In the genomic region with DNA sequence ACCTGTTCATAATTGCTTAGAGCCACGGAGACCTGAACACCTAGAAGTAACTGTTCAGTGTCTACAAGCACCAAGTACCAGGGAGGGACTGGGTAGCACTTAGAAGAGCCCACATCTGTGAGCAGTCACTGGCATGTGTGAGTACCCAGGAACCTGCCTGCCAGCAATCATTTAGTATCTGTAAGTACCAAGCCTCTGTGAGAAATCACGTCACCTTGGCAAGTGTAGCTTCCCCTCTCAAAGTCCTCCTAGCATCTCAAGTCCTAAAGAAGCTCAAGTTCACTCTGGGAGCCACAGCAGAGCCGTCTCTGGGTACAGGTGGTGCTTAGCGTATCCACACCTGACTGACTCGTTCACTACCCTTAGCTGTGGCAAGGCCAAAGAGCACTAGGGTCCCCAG, we compare ENCODE assay signal across 19 mouse cellular contexts. TPM values are rescaled to one million over a fixed set of nuclear protein-coding genes. Genes with fewer than 3 reads are reported as not detected.
DNase-seq lines count a peak whose midpoint lies in the region; ATAC-seq and TF ChIP-seq lines count a peak whose summit lies in the region.
"Had no signal": no experiment of that assay in that cellular context is flagged by ENCODE, and none has a peak within 500 bp of the region (broad histone marks: within the 10 kb centered on the region; RNA-seq: fewer than 3 reads in every experiment).

No protein-coding gene starts in this region.

- peaks cover 7% of the 10 kb centered on the region for H3K36me3 ChIP-seq in heart, embryonic 10.5 days
- no peaks in the 10 kb centered on the region for H3K36me3 ChIP-seq in intestine, embryonic 15.5 days
- no peaks in the 10 kb centered on the region for H3K36me3 ChIP-seq in intestine, postnatal 0 days (ENCODE audit: control insufficient read depth, insufficient read depth)
- H3K36me3 ChIP-seq: heart, embryonic 15.5 days had no signal

- no peaks in the 10 kb centered on the region for H3K27me3 ChIP-seq in heart, embryonic 10.5 days (ENCODE audit: insufficient read depth, poor library complexity, severe bottlenecking)
- H3K27me3 ChIP-seq in intestine, embryonic 15.5 days (replicated peaks) = no peaks in the 10 kb centered on the region
- H3K27me3 ChIP-seq in intestine, postnatal 0 days (replicated peaks; ENCODE audit: control insufficient read depth, insufficient read depth, low read length) = no peaks in the 10 kb centered on the region
- H3K27me3 ChIP-seq: CH12.LX; heart, embryonic 15.5 days; Patski had no signal

- no peaks in the 10 kb centered on the region for H3K9me3 ChIP-seq in heart, embryonic 10.5 days
- no peaks in the 10 kb centered on the region for H3K9me3 ChIP-seq in intestine, embryonic 15.5 days
- no peaks in the 10 kb centered on the region for H3K9me3 ChIP-seq in intestine, postnatal 0 days (ENCODE audit: control insufficient read depth)
- H3K9me3 ChIP-seq: embryonic facial prominence, embryonic 10.5 days; heart, embryonic 15.5 days; hindbrain, embryonic 10.5 days had no signal

- peak overlapping the region; percentile 42 for H3K27ac ChIP-seq in heart, embryonic 10.5 days
- H3K27ac ChIP-seq in intestine, embryonic 15.5 days = 0 out of 2 replicates have a peak overlapping the region, but pooled peaks have one; percentile 22
- H3K27ac ChIP-seq in intestine, postnatal 0 days (ENCODE audit: low read depth, low read length) = peak overlapping the region; percentile 66
- H3K27ac ChIP-seq: embryonic facial prominence, embryonic 10.5 days; heart, adult 2 months; heart, embryonic 15.5 days; hindbrain, embryonic 10.5 days had no signal

- ATAC-seq in intestine, embryonic 15.5 days = no peak
- no peak for ATAC-seq in intestine, postnatal 0 days
- ATAC-seq: activated CD4-positive, CD25-positive, alpha-beta regulatory T cell, adult 4 months; Patski had no signal

- no peak for TF ChIP-seq CTCF in intestine, postnatal 0 days (IDR thresholded peaks at IDR 0.05; ENCODE audit: low read depth)

- WGBS in heart, embryonic 10.5 days = 86% methylated on average over 5 of the region's 5 CpGs
- 79% methylated on average over 5 of the region's 5 CpGs for WGBS in intestine, embryonic 15.5 days
- 66% methylated on average over 5 of the region's 5 CpGs for WGBS in intestine, postnatal 0 days

- no peak overlapping the region for H3K9ac ChIP-seq in intestine, embryonic 15.5 days
- no peak overlapping the region for H3K9ac ChIP-seq in intestine, postnatal 0 days (ENCODE audit: low read depth, low read length)
- H3K9ac ChIP-seq: heart, embryonic 15.5 days; hindbrain, embryonic 14.5 days had no signal

- no peak overlapping the region for H3K4me3 ChIP-seq in heart, embryonic 10.5 days
- no peak overlapping the region for H3K4me3 ChIP-seq in intestine, embryonic 15.5 days (replicated peaks)
- no peak overlapping the region for H3K4me3 ChIP-seq in intestine, postnatal 0 days (ENCODE audit: low read depth, low read length)
- H3K4me3 ChIP-seq: embryonic facial prominence, embryonic 10.5 days; heart, adult 2 months; heart, embryonic 15.5 days; hindbrain, embryonic 10.5 days had no signal

- peak; percentile 68 for DNase-seq in heart, embryonic 10.5 days (ENCODE audit: low spot score)
- no peak for DNase-seq in heart, adult 18-20 months
- DNase-seq in lung, postnatal 36 days = peak; percentile 57
- DNase-seq in lung, postnatal 14 days = no peak
- DNase-seq: adrenal gland, postnatal 14 days; cerebellum, adult 11-12 months; cerebellum, postnatal 10 days; gastrocnemius, postnatal 36 days; heart, adult 2 months; heart, postnatal 14 days had no signal

- peaks cover 77% of the 10 kb centered on the region for H3K4me1 ChIP-seq in heart, embryonic 10.5 days
- H3K4me1 ChIP-seq in intestine, embryonic 15.5 days (replicated peaks) = peaks cover 45% of the 10 kb centered on the region
- peaks cover 20% of the 10 kb centered on the region; the same call in 1 of the 2 replicates for H3K4me1 ChIP-seq in intestine, postnatal 0 days (replicated peaks; ENCODE audit: control insufficient read depth, insufficient read depth, low read length)

- no peak overlapping the region for H3K4me2 ChIP-seq in intestine, embryonic 15.5 days (replicated peaks)
- no peak overlapping the region for H3K4me2 ChIP-seq in intestine, postnatal 0 days (replicated peaks; ENCODE audit: low read depth)
- H3K4me2 ChIP-seq: heart, embryonic 15.5 days; hindbrain, embryonic 14.5 days had no signal

RNA-seq across cellular contexts. Expression of gene Phf2, which starts 19.2 kb away (rescaled TPM):
- polyA plus RNA-seq in heart, embryonic 10.5 days (2016; fragmentation: Nextera tagmentation; extraction: Ambion mirVana) = 4.1 and 6.8 TPM in 2 replicates
- total RNA-seq in heart, adult 18-20 months (2021) = 10 to 100 TPM; 28.1 to 30.8 TPM
- polyA plus RNA-seq in intestine, embryonic 15.5 days (2015; fragmentation: Nextera tagmentation; extraction: Ambion mirVana) = 5.5 and 6.3 TPM in 2 replicates
- polyA plus RNA-seq in intestine, postnatal 0 days (2015; fragmentation: Nextera tagmentation; extraction: Ambion mirVana) = 3.5 and 3.6 TPM in 2 replicates

Comparison
In these comparisons a context has a peak if more than half of its experiments do, and no peak if none do; other contexts are left out.
1. DNase-seq: peak in heart, embryonic 10.5 days (single experiment) and lung, postnatal 36 days (single experiment); none in heart, adult 18-20 months (0 of 2) and lung, postnatal 14 days (single experiment).
2. Peak in every context shown above with its lines, with median percentiles within 50 percentile points of each other: H3K27ac ChIP-seq.